Mouse (Mus musculus): ENCODE data around the gene Ncdn.
A peak's percentile ranks its signal among the peaks of the same experiment; 100 is the strongest.

Ncdn gene

DNA sequence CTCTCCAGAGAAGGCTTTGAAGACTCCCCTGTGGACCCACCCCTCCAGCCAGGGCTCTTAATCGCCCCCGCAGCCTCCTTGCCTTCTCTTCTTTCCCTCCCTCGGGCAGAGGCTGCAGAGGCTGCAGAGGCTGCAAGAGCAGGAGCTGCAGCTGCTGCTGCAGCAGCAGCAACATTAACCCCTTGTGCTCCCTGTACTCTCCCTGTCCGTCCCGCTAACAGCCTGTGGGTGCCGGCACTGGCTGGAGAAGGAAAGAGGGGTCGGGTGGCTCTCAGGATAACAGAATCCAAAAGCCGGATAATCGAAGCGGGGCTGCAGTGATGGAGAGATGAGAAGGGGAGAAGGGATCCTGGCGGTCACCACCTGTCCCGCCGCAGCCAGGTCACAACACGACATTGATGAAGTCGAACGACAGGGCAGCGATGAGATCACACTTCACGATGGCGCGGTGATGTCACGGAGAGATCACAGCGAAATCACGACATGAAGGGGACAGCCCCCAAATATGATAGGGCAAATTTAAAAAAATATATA is 563 bp downstream of the Ncdn start:
- peak in 1 of 2 experiments; percentile 31 for DNase-seq (ENCODE audit: low spot score in 2 of 2)

DNA sequence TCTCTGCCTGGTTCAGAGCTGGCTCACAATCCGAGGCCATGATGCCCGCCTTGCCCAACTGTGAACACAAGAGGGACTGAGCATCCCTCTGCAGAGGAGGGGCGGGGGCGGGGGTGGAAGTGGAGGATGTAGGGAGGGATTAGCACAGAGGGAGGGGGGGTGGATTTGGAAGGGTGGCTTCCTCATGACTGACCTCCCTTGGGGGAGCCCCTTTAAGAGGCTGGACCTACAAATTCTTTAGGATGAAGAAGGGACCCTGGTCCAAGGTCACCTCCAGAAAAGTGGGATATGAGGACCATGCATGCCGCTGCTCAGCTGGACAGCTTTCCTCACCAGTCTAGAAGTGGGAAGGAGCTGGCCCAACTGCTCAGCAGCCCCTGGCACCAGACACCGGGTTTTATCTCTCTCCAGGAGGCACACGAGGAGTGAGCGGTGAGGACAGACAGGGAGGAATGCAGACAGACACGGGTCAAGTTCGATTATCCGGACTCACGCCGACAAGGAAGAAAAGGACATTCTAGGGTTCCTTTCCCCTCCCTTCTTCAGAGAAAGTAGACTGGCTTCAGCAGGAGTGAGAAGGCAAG is 1.1 kb downstream of the Ncdn start:
- no peak for DNase-seq (ENCODE audit: low spot score in 2 of 2)

- no peak for DNase-seq (ENCODE audit: low spot score in 2 of 2)
Observed at GRCm38 (mm10) chr4:126751556-126752023, 1.6 kb downstream of the Ncdn start.

- no peak for DNase-seq (ENCODE audit: low spot score in 2 of 2)
Observed at GRCm38 (mm10) chr4:126750863-126751555, 2.2 kb downstream of the Ncdn start.

DNA sequence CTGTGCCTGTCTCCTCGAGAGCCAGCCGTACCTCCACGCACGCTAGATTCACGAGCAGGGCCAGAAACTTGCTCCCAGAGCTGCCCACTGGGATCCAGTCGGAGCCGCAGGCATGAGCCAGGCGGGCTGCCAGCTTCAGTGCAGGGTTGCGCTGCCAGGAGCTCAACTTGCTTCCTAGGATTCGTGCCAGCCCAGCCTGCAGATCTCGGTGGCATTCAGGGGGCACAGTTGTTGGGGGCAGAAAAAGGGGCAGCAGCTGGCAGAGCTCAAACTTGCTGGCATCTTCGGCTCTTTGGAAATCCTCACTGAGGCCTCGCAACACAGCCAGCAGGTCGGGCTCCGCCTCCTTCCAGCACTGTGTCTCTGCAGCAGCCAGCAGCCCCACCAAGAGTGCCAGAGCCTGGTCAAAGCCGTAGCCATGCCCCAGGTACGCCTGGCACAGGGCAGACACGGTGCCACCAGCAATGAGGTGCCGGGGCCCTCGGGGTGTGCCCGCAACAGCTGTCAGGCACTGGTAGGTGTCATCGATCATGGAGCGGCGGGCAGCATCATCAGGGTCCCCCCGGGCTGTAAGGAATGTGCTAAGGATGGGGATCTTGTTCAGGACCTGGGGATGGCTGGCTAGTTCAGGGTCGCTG is 3.1 kb downstream of the Ncdn start:
- no peak for DNase-seq (ENCODE audit: low spot score in 2 of 2)

GRCm38 (mm10) chr4:126749553-126749952 is 3.7 kb downstream of the Ncdn start:
- no peak for DNase-seq (ENCODE audit: low spot score in 2 of 2)

- no peak for DNase-seq (ENCODE audit: low spot score in 2 of 2)
Observed at GRCm38 (mm10) chr4:126748381-126748780, 4.9 kb downstream of the Ncdn start.

DNA sequence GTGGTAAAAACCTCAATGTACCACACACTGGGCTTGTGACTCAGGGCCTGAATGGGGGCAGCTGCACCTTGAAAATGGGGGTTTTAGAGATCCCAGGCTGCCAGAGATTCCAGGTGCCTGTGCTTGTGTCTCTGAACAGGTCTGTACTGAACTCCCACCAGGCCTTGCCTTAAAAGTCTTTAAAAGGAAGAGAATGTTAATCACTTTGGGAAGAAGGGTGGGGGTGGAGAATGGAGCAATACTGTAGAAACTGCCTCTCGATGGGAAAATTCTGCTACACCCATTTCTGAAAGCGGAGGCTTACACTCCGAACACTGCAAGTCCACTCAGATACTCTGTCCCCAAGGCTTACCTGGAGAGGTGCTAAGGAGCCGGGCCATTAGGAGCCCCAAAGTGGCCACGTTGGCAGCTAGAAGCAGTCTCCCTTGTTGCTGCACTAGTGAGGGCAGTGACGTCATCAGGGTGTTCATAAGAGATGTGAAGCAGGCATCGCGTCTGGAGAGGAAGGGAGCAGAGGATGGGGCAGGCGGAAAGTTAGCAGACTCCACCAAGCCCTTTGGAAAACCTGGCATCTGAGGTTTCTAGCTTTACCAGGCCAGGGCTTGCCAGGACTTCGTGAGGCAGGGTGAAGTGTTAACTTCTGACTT is 6.9 kb downstream of the Ncdn start:
- DNase-seq (ENCODE audit: low spot score in 2 of 2), result no peak

DNA sequence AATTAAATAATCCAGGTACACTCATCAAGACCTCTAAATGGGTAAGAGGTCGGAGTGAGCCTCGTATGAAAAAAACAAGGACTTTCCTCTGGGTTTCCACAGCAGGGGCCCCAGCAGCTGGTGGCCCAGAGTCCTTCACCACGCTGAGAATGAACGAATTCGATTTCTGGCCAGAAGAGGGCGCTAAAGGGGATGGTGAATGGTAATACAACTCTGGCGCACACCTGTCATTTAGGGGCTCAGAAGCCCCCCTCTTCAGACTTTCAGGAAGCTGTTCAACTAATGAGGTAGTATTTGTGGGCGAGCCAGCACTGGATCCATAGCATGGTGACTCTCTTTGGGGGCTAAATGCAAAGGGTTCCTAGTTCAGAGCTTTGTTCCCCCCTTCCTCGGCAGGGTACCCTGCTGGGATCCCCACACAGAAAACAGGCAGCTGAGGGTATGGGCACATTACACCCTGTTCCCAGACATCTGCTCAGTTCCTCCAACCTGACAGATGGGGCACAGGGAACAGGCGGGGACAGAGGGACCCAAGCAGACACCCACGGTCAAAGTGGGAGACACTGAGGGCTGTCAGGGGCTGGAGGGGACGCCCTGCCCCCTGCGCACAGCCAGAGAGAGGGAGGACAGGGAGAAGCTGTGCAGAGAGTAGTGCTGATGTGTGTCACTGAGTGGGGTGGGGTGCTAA is 7.6 kb downstream of the Ncdn start:
- peak in 1 of 2 experiments; percentile 70 for DNase-seq (ENCODE audit: low spot score in 2 of 2)

- no peak for DNase-seq (ENCODE audit: low spot score in 2 of 2)
Observed at GRCm38 (mm10) chr4:126744831-126745230, 8.4 kb downstream of the Ncdn start.

GRCm38 (mm10) chr4:126743713-126744112 is 9.5 kb downstream of the Ncdn start:
- DNase-seq (ENCODE audit: low spot score in 2 of 2), result no peak

GRCm38 (mm10) chr4:126742976-126743375 is 10.3 kb downstream of the Ncdn start:
- no peak for DNase-seq (ENCODE audit: low spot score in 2 of 2)

DNA sequence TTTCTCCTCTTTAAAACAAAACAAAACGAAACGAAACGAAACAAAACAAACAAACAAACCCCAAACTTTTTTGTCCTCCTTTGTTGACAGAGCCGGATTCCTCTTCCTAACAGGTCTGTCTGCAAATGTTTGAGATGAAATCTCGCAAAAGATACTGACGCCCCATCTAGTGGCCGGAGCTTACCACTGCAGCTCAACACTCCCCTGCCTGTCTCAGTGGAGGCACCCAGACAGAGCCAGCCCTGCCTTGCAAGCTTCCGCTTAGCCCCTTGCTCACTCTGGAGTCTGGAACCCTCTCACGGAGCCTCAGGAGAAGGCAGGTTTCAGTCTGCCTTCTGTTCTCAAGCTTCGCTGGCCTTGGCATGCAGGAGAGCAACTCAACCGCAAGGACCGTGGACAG is 11.8 kb downstream of the Ncdn start:
- DNase-seq (ENCODE audit: low spot score in 2 of 2), result peak; percentile 71 to 83

GRCm38 (mm10) chr4:126739966-126740676 is 13.1 kb downstream of the Ncdn start:
- DNase-seq (ENCODE audit: low spot score in 2 of 2), result no peak

DNA sequence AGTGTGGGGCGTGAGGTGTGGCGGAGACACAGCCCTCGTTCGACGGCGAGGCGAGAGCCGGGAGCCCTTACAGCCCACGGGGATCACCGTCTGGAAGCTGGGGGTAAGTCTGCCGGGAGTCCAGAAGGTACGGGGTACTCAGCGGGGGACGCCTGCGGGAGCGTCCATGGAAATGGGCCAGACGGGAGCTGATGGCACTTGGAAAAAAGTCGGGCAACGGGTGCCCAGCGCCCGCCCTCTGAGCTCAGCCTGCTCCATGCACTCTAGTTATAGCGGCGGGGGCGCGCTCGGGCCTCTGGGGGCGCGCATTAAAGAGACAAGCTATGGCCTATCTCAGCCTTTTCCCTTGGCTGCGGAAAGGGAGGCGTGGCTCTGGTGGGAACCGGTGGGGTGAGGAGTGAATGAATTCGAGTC is 17.2 kb downstream of the Ncdn start, which contains the start of gene Tfap2e:
TSS of gene Tfap2e (minus strand) at position 240 of the 414 bp plus-strand sequence.
- no peak for DNase-seq (ENCODE audit: low spot score in 2 of 2)

GRCm38 (mm10) chr4:126735382-126736000 is 17.7 kb downstream of the Ncdn start:
- no peak for DNase-seq (ENCODE audit: low spot score in 2 of 2)

- DNase-seq (ENCODE audit: low spot score in 2 of 2), result no peak
Observed at GRCm38 (mm10) chr4:126734700-126735381, 18.4 kb downstream of the Ncdn start.

- no peak for DNase-seq (ENCODE audit: low spot score in 2 of 2)
Observed at GRCm38 (mm10) chr4:126734001-126734603, 19.1 kb downstream of the Ncdn start.
